Comparison of ENCODE assay signal across 12 mouse cellular contexts in genomic region chr12:30036569-30037055, GRCm38 (mm10).
DNase-seq lines count a peak whose midpoint lies in the region; ATAC-seq and TF ChIP-seq lines count a peak whose summit lies in the region.
"Had no signal": no experiment of that assay in that cellular context is flagged by ENCODE, and none has a peak within 500 bp of the region (broad histone marks: within the 10 kb centered on the region; RNA-seq: fewer than 3 reads in every experiment).

No protein-coding gene starts in this region.

- H3K9ac ChIP-seq in embryonic facial prominence, embryonic 15.5 days = no peak overlapping the region
- no peak overlapping the region for H3K9ac ChIP-seq in hindbrain, embryonic 15.5 days
- no peak overlapping the region for H3K9ac ChIP-seq in neural tube, embryonic 14.5 days (replicated peaks; ENCODE audit: low read depth, low read length)
- H3K9ac ChIP-seq: heart, embryonic 15.5 days had no signal

- H3K27ac ChIP-seq in embryonic facial prominence, embryonic 15.5 days (replicated peaks) = no peak overlapping the region
- H3K27ac ChIP-seq in hindbrain, embryonic 15.5 days (replicated peaks) = peak overlapping the region; percentile 59
- H3K27ac ChIP-seq in neural tube, embryonic 14.5 days (ENCODE audit: low read depth, low read length) = peak overlapping the region; percentile 57; the same call in 1 of the 2 replicates
- no peak overlapping the region for H3K27ac ChIP-seq in kidney, adult 2 months (ENCODE audit: insufficient read depth, low read depth, low read length)
- H3K27ac ChIP-seq: heart, embryonic 15.5 days had no signal

- peak; percentile 40; the same call in 1 of the 2 replicates for ATAC-seq in embryonic facial prominence, embryonic 15.5 days (ENCODE audit: insufficient number of reproducible peaks, low FRiP score, low TSS enrichment, low read depth)
- peak; percentile 92 for ATAC-seq in hindbrain, embryonic 15.5 days (ENCODE audit: low FRiP score, low read depth)
- peak; percentile 86 for ATAC-seq in neural tube, embryonic 14.5 days (ENCODE audit: low read depth)

- no peaks in the 10 kb centered on the region for H3K9me3 ChIP-seq in embryonic facial prominence, embryonic 15.5 days (replicated peaks)
- no peaks in the 10 kb centered on the region for H3K9me3 ChIP-seq in hindbrain, embryonic 15.5 days
- no peaks in the 10 kb centered on the region for H3K9me3 ChIP-seq in neural tube, embryonic 14.5 days (ENCODE audit: control insufficient read depth, low read length)
- H3K9me3 ChIP-seq: heart, embryonic 15.5 days had no signal

- no peaks in the 10 kb centered on the region for H3K36me3 ChIP-seq in embryonic facial prominence, embryonic 15.5 days
- H3K36me3 ChIP-seq in hindbrain, embryonic 15.5 days = no peaks in the 10 kb centered on the region
- no peaks in the 10 kb centered on the region for H3K36me3 ChIP-seq in neural tube, embryonic 14.5 days (ENCODE audit: control insufficient read depth, insufficient read depth, low read length)
- H3K36me3 ChIP-seq in kidney, adult 2 months (ENCODE audit: control insufficient read depth, insufficient read depth, low read length) = no peaks in the 10 kb centered on the region
- H3K36me3 ChIP-seq: heart, embryonic 15.5 days had no signal

- H3K27me3 ChIP-seq in embryonic facial prominence, embryonic 15.5 days = no peaks in the 10 kb centered on the region
- H3K27me3 ChIP-seq in hindbrain, embryonic 15.5 days = no peaks in the 10 kb centered on the region
- no peaks in the 10 kb centered on the region for H3K27me3 ChIP-seq in neural tube, embryonic 14.5 days (ENCODE audit: control insufficient read depth, insufficient read depth, low read length)
- no peaks in the 10 kb centered on the region for H3K27me3 ChIP-seq in kidney, adult 2 months (replicated peaks; ENCODE audit: control insufficient read depth, insufficient read depth, low read length)
- H3K27me3 ChIP-seq: heart, embryonic 15.5 days had no signal

- DNase-seq in layer of hippocampus, adult 9-11 months = peak; percentile 48
- DNase-seq in layer of hippocampus, adult 9-10 months (ENCODE audit: low spot score) = no peak
- DNase-seq in kidney, adult 2 months = no peak
- DNase-seq in kidney, adult 8-10 months = no peak
- no peak for DNase-seq in testis, postnatal 14 days (ENCODE audit: low spot score)
- DNase-seq: lung, postnatal 4 days; right cerebral cortex, postnatal 14 days; thymus, postnatal 36 days had no signal

- no peak for TF ChIP-seq POLR2A in kidney, adult 2 months (IDR thresholded peaks at IDR 0.05; ENCODE audit: low read depth, low read length)

- WGBS in embryonic facial prominence, embryonic 15.5 days = 76% methylated on average over 4 of the region's 4 CpGs
- 29% methylated on average over 4 of the region's 4 CpGs for WGBS in hindbrain, embryonic 15.5 days
- 47% methylated on average over 4 of the region's 4 CpGs for WGBS in neural tube, embryonic 14.5 days
- 83% methylated on average over 4 of the region's 4 CpGs for WGBS in kidney, adult 2 months

- no peak overlapping the region for H3K4me2 ChIP-seq in embryonic facial prominence, embryonic 15.5 days (replicated peaks)
- no peak overlapping the region for H3K4me2 ChIP-seq in hindbrain, embryonic 15.5 days
- no peak overlapping the region for H3K4me2 ChIP-seq in neural tube, embryonic 14.5 days (ENCODE audit: low read depth, low read length)
- H3K4me2 ChIP-seq: heart, embryonic 15.5 days had no signal

- H3K4me3 ChIP-seq in embryonic facial prominence, embryonic 15.5 days (replicated peaks) = no peak overlapping the region
- H3K4me3 ChIP-seq in hindbrain, embryonic 15.5 days = no peak overlapping the region
- no peak overlapping the region for H3K4me3 ChIP-seq in neural tube, embryonic 14.5 days (ENCODE audit: low read depth, low read length)
- no peak overlapping the region for H3K4me3 ChIP-seq in kidney, adult 2 months (ENCODE audit: insufficient read depth, low read depth, low read length)
- H3K4me3 ChIP-seq: heart, embryonic 15.5 days had no signal

- peaks cover 22% of the 10 kb centered on the region for H3K4me1 ChIP-seq in embryonic facial prominence, embryonic 15.5 days
- H3K4me1 ChIP-seq in hindbrain, embryonic 15.5 days (replicated peaks) = peaks cover 14% of the 10 kb centered on the region
- H3K4me1 ChIP-seq in neural tube, embryonic 14.5 days (ENCODE audit: control insufficient read depth, insufficient read depth, low read length) = 0 out of 2 replicates have a peak, but pooled peaks cover 5% of the 10 kb centered on the region
- H3K4me1 ChIP-seq in kidney, adult 2 months (ENCODE audit: control insufficient read depth, insufficient read depth, low read length) = no peaks in the 10 kb centered on the region

- no peak for TF ChIP-seq CTCF in kidney, adult 2 months (conservative IDR thresholded peaks at IDR 0.05; ENCODE audit: insufficient read depth, insufficient read length, low read depth, low read length)

Comparison
In these comparisons a context has a peak if more than half of its experiments do, and no peak if none do; other contexts are left out.
1. ATAC-seq: peak in every context shown above with its lines; median percentile 92 in hindbrain, embryonic 15.5 days; 86 in neural tube, embryonic 14.5 days; 40 in embryonic facial prominence, embryonic 15.5 days.
2. H3K27ac ChIP-seq: peak in hindbrain, embryonic 15.5 days (single experiment) and neural tube, embryonic 14.5 days (single experiment); none in embryonic facial prominence, embryonic 15.5 days (single experiment) and kidney, adult 2 months (single experiment).